Mouse (Mus musculus): ENCODE measurements at regions not wholly inside any gene's neighbourhood (a gene's known extent, or its start where the extent isn't known, plus 50 kb on each side); places are given as distances from the start of the nearest gene placed in this dataset.

DNA sequence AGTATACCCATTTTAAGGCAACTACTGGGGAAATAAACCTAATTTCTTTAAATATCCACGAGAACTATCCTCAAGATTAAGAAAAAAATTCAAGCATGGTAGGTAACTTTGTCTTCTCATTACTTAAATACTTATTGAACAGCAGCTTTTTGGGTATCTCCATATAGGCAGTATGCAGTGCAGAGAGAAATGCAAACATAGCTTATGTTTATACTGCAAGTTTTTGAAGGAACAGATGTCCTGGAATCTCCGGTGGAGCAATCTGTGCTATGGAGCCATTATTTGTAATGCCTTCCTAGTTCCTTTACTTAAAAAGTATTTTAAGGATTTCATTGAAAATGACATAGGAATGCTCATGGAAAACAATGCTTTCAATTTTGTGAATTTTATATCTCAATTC is 91.7 kb upstream of the Adgrb3 start:
- no peak overlapping the region for H3K9ac ChIP-seq (ENCODE audit: low read depth, low read length)
- WGBS = 71% methylated on average over 2 of the region's 2 CpGs

DNA sequence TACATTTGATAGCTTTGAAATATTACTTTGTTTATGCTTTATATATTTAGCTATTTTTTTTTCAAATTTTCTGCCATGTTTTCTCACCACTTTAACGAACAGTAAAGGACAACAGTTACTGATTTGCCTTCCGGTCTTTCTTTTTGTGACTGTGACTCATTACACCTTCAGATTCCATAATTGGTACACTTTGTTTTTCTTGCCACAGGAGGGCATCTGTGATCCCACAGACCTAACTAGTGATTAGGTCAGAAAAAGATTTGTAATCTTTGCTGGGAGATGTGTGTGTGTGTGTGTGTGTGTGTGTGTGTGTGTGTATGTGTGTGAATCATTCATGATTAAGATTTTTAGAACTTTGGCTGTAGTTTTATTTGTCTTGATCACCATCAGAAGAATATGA is 64.7 kb upstream of the Adgrb3 start:
- Histone ChIP-seq H3K9ac (ENCODE audit: low read depth, low read length) (no peak overlapping the region), H3K27ac (ENCODE audit: low read length) (no peak overlapping the region), H3K27me3 (replicated peaks; ENCODE audit: control insufficient read depth, insufficient read depth, low read length) (no peaks in the 10 kb centered on the region), H3K36me3 (ENCODE audit: control insufficient read depth, insufficient read depth, low read length) (no peaks in the 10 kb centered on the region), H3K4me1 (ENCODE audit: control insufficient read depth, insufficient read depth, low read length) (no peaks in the 10 kb centered on the region), H3K9me3 (ENCODE audit: control insufficient read depth, low read length) (no peaks in the 10 kb centered on the region), H3K4me3 (ENCODE audit: low read length) (no peak overlapping the region), H3K4me2 (ENCODE audit: low read depth, low read length) (no peak overlapping the region)
- ATAC-seq = no peak
- 82% methylated on average over 2 of the region's 2 CpGs for WGBS

More for the DNA sequence above, 91.7 kb upstream of the Adgrb3 start:
- ATAC-seq = no peak
- H3K9me3 ChIP-seq (ENCODE audit: control insufficient read depth, low read length) = no peaks in the 10 kb centered on the region
- no peak overlapping the region for H3K27ac ChIP-seq (ENCODE audit: low read length)
- no peaks in the 10 kb centered on the region for H3K4me1 ChIP-seq (ENCODE audit: control insufficient read depth, insufficient read depth, low read length)
- no peaks in the 10 kb centered on the region for H3K36me3 ChIP-seq (ENCODE audit: control insufficient read depth, insufficient read depth, low read length)
- H3K4me2 ChIP-seq (ENCODE audit: low read depth, low read length) = no peak overlapping the region
- H3K27me3 ChIP-seq (replicated peaks; ENCODE audit: control insufficient read depth, insufficient read depth, low read length) = no peaks in the 10 kb centered on the region
- H3K4me3 ChIP-seq (ENCODE audit: low read length) = no peak overlapping the region

DNA sequence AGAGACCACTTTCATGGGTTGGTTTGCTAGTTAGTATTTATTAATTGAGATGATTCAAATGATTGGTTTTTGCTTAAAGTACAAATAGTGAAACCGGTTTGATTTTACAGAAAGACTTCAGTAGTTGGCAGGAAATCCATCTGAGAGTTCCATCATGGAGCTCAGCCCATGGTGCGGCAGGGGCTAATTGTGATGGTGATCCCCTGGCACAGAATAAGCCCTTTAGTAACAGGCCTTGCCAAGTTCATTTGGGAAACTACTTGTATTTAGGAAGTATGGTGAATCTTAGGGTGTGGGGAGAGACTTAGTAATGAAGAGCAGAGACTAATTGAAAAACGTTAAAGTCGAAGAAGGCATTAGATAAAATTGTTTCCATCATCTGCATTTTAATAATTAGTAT is 63.5 kb upstream of the Adgrb3 start:
- ATAC-seq = no peak
- Histone ChIP-seq H3K27me3 (replicated peaks; ENCODE audit: control insufficient read depth, insufficient read depth, low read length) (no peaks in the 10 kb centered on the region), H3K36me3 (ENCODE audit: control insufficient read depth, insufficient read depth, low read length) (no peaks in the 10 kb centered on the region), H3K27ac (ENCODE audit: low read length) (no peak overlapping the region), H3K9ac (ENCODE audit: low read depth, low read length) (no peak overlapping the region), H3K4me2 (ENCODE audit: low read depth, low read length) (no peak overlapping the region), H3K4me3 (ENCODE audit: low read length) (no peak overlapping the region), H3K9me3 (ENCODE audit: control insufficient read depth, low read length) (no peaks in the 10 kb centered on the region), H3K4me1 (ENCODE audit: control insufficient read depth, insufficient read depth, low read length) (no peaks in the 10 kb centered on the region)
- 74% methylated on average over 4 of the region's 4 CpGs for WGBS

DNA sequence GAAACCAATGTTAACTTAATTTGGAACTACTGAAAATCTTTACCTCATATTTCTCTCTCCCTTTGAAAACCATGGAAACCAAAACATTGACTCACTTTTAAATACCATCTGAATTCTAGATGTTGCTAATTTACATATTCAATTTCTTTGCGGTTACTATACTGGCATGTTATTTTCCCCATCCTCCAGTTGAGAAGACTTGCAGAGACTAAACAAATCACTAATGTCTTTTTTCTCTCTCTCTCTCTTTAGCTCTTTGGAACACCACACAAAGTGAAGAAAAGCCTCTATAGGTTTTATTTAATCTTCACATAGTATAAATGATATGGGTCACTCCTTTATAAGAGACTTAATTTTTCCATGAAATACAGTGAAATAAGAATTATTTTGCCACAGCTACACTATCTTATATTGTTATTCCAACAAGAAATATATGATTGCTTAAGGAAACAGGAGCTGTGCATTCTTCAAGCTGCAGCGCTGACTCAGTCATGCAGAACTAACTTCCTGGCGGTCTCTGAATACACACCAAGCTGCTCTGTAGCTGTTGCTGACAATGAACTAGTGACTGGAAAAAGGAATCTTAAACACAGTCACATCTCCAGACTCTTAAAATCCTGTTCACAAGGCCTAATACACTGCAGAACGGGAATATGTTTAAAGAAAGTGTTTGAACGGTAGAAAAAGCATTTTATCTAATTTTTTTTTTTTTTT is 62.7 kb upstream of the Adgrb3 start:
- H3K4me1 ChIP-seq (ENCODE audit: control insufficient read depth, insufficient read depth, low read length) = no peaks in the 10 kb centered on the region
- H3K9me3 ChIP-seq (ENCODE audit: control insufficient read depth, low read length) = no peaks in the 10 kb centered on the region
- no peak overlapping the region for H3K9ac ChIP-seq (ENCODE audit: low read depth, low read length)
- no peak overlapping the region for H3K27ac ChIP-seq (ENCODE audit: low read length)
- ATAC-seq = no peak
- H3K36me3 ChIP-seq (ENCODE audit: control insufficient read depth, insufficient read depth, low read length) = no peaks in the 10 kb centered on the region
- 74% methylated on average over 5 of the region's 5 CpGs for WGBS
- H3K27me3 ChIP-seq (replicated peaks; ENCODE audit: control insufficient read depth, insufficient read depth, low read length) = no peaks in the 10 kb centered on the region
- no peak overlapping the region for H3K4me2 ChIP-seq (ENCODE audit: low read depth, low read length)
- no peak overlapping the region for H3K4me3 ChIP-seq (ENCODE audit: low read length)

GRCm38 (mm10) chr1:25888004-25888403 is 58.5 kb upstream of the Adgrb3 start:
- Histone ChIP-seq H3K9me3 (ENCODE audit: control insufficient read depth, low read length) (no peaks in the 10 kb centered on the region), H3K4me3 (ENCODE audit: low read length) (no peak overlapping the region), H3K4me1 (ENCODE audit: control insufficient read depth, insufficient read depth, low read length) (no peaks in the 10 kb centered on the region), H3K27ac (ENCODE audit: low read length) (no peak overlapping the region), H3K4me2 (ENCODE audit: low read depth, low read length) (no peak overlapping the region), H3K27me3 (replicated peaks; ENCODE audit: control insufficient read depth, insufficient read depth, low read length) (no peaks in the 10 kb centered on the region), H3K36me3 (ENCODE audit: control insufficient read depth, insufficient read depth, low read length) (no peaks in the 10 kb centered on the region), H3K9ac (ENCODE audit: low read depth, low read length) (no peak overlapping the region)
- ATAC-seq = peak; percentile 75
- WGBS = 71% methylated on average over 1 of the region's 1 CpGs

GRCm38 (mm10) chr1:25885049-25885448 is 55.5 kb upstream of the Adgrb3 start:
- no peak overlapping the region for H3K4me3 ChIP-seq (ENCODE audit: low read length)
- no peaks in the 10 kb centered on the region for H3K9me3 ChIP-seq (ENCODE audit: control insufficient read depth, low read length)
- WGBS = 64% methylated on average over 4 of the region's 4 CpGs
- no peaks in the 10 kb centered on the region for H3K36me3 ChIP-seq (ENCODE audit: control insufficient read depth, insufficient read depth, low read length)
- H3K27ac ChIP-seq (ENCODE audit: low read length) = no peak overlapping the region
- no peak for ATAC-seq
- no peak overlapping the region for H3K4me2 ChIP-seq (ENCODE audit: low read depth, low read length)
- H3K27me3 ChIP-seq (replicated peaks; ENCODE audit: control insufficient read depth, insufficient read depth, low read length) = no peaks in the 10 kb centered on the region
- H3K9ac ChIP-seq (ENCODE audit: low read depth, low read length) = no peak overlapping the region
- H3K4me1 ChIP-seq (ENCODE audit: control insufficient read depth, insufficient read depth, low read length) = no peaks in the 10 kb centered on the region

Data from intestine, embryonic 16.5 days (tissue).